Mouse (Mus musculus) granulocyte monocyte progenitor cell, adult 5-6 weeks (primary cell): Measurements from ENCODE around the gene Clec18a. TPM values are rescaled to one million over a fixed set of nuclear protein-coding genes. Genes with fewer than 3 reads are reported as not detected.

Source experiments
- total RNA-seq, 2 experiments: library from RNA; stranded (forward) in 1 of 2; stranded (reverse) in 1 of 2; fragments of 200-712, 200-1000 nt in 1 of 2; fragments of >200 nt in 1 of 2; fragmentation: Nextera tagmentation in 1 of 2; gene quantifications; 2 replicates each; pipeline ENCODE4 v1.2.3; 2014 to 2017

The Clec18a gene
- total RNA-seq, 2 experiments from 2014 or later, result not detected

Other genes with a start within 250 kb of the Clec18a start
- 31.2 and 35.3 TPM in 2 replicates for gene Cog4, start 245.8 kb downstream of the Clec18a start, total RNA-seq (2014; fragmentation: Nextera tagmentation)
- 25.1 and 40.6 TPM in 2 replicates for gene Cog4, start 245.8 kb downstream of the Clec18a start, total RNA-seq (2017)
- 149 and 187 TPM in 2 replicates for gene Sf3b3, start 245.6 kb downstream of the Clec18a start, total RNA-seq (2014; fragmentation: Nextera tagmentation)
- gene Sf3b3, start 245.6 kb downstream of the Clec18a start, total RNA-seq (2017), result 174 and 176 TPM in 2 replicates
- gene Fuk, start 189.9 kb downstream of the Clec18a start, total RNA-seq (2014; fragmentation: Nextera tagmentation), result 3.9 and 4.4 TPM in 2 replicates
- gene Fuk, start 189.9 kb downstream of the Clec18a start, total RNA-seq (2017), result 1.8 and 4.0 TPM in 2 replicates
- gene St3gal2, start 172.5 kb downstream of the Clec18a start, total RNA-seq (2014; fragmentation: Nextera tagmentation), result 8.3 and 9.4 TPM in 2 replicates
- 3.3 and 4.3 TPM in 2 replicates for gene St3gal2, start 172.5 kb downstream of the Clec18a start, total RNA-seq (2017)
- 72.5 and 80.3 TPM in 2 replicates for gene Ddx19a, start 94.6 kb downstream of the Clec18a start, total RNA-seq (2014; fragmentation: Nextera tagmentation)
- gene Ddx19a, start 94.6 kb downstream of the Clec18a start, total RNA-seq (2017), result 40.9 and 43.1 TPM in 2 replicates
- 7.8 and 22.1 TPM in 2 replicates for gene Ddx19b, start 60.7 kb downstream of the Clec18a start, total RNA-seq (2014; fragmentation: Nextera tagmentation)
- gene Ddx19b, start 60.7 kb downstream of the Clec18a start, total RNA-seq (2017), result 13.5 and 16.9 TPM in 2 replicates
- gene Aars, start 59.3 kb downstream of the Clec18a start, total RNA-seq (2014; fragmentation: Nextera tagmentation), result 30.7 and 40.0 TPM in 2 replicates
- gene Aars, start 59.3 kb downstream of the Clec18a start, total RNA-seq (2017), result 44.4 and 45.5 TPM in 2 replicates
- gene Exosc6, start 36.1 kb downstream of the Clec18a start, total RNA-seq (2014; fragmentation: Nextera tagmentation), result 11.5 and 12.5 TPM in 2 replicates
- 31.8 and 32.7 TPM in 2 replicates for gene Exosc6, start 36.1 kb downstream of the Clec18a start, total RNA-seq (2017)
- 11.5 and 15.4 TPM in 2 replicates for gene Pdpr, start 2.2 kb upstream of the Clec18a start, total RNA-seq (2014; fragmentation: Nextera tagmentation)
- 16.9 and 18.5 TPM in 2 replicates for gene Pdpr, start 2.2 kb upstream of the Clec18a start, total RNA-seq (2017)
- 27.0 and 30.8 TPM in 2 replicates for gene Glg1, start 166.8 kb upstream of the Clec18a start, total RNA-seq (2014; fragmentation: Nextera tagmentation)
- gene Glg1, start 166.8 kb upstream of the Clec18a start, total RNA-seq (2017), result 42.0 and 45.4 TPM in 2 replicates
- gene Rfwd3, start 207.8 kb upstream of the Clec18a start, total RNA-seq (2014; fragmentation: Nextera tagmentation), result 73.8 and 74.6 TPM in 2 replicates
- 72.6 and 77.3 TPM in 2 replicates for gene Rfwd3, start 207.8 kb upstream of the Clec18a start, total RNA-seq (2017)
- 69.6 and 84.6 TPM in 2 replicates for gene Mlkl, start 245.8 kb upstream of the Clec18a start, total RNA-seq (2014; fragmentation: Nextera tagmentation)
- gene Mlkl, start 245.8 kb upstream of the Clec18a start, total RNA-seq (2017), result 79.5 and 106 TPM in 2 replicates